Mouse (Mus musculus): ENCODE measurements around the gene Pdzd3.

The Pdzd3 gene

GRCm38 (mm10) chr9:44249181-44250146 lies 1.8 kb downstream of the Pdzd3 start:
- peak; percentile 90 for DNase-seq

GRCm38 (mm10) chr9:44247907-44248306 lies 3.4 kb downstream of the Pdzd3 start:
- no peak for DNase-seq

GRCm38 (mm10) chr9:44243621-44244020 lies 7.7 kb downstream of the Pdzd3 start:
- DNase-seq = no peak

GRCm38 (mm10) chr9:44241418-44241817 lies 9.9 kb downstream of the Pdzd3 start:
- peak; percentile 59 for DNase-seq

GRCm38 (mm10) chr9:44240911-44241310 lies 10.4 kb downstream of the Pdzd3 start:
- peak; percentile 30 for DNase-seq

GRCm38 (mm10) chr9:44240399-44240798 lies 10.9 kb downstream of the Pdzd3 start, which contains the start of gene Ccdc153:
Gene Ccdc153 (plus strand): TSS chr9:44240676.
- no peak for DNase-seq

GRCm38 (mm10) chr9:44239447-44239846 lies 11.8 kb downstream of the Pdzd3 start:
- peak; percentile 85 for DNase-seq

- DNase-seq = peak; percentile 66
Measured at GRCm38 (mm10) chr9:44238501-44239190, 12.6 kb downstream of the Pdzd3 start.

- peak; percentile 51 for DNase-seq
Measured at GRCm38 (mm10) chr9:44237128-44237527, 14.1 kb downstream of the Pdzd3 start.

GRCm38 (mm10) chr9:44236601-44237000 lies 14.7 kb downstream of the Pdzd3 start:
- peak; percentile 50 for DNase-seq

GRCm38 (mm10) chr9:44234479-44235427 lies 16.5 kb downstream of the Pdzd3 start:
- peak; percentile 86 for DNase-seq

GRCm38 (mm10) chr9:44233802-44234478 lies 17.3 kb downstream of the Pdzd3 start, which contains the start of gene Cbl:
Gene Cbl (minus strand): TSS chr9:44234049.
- peak; percentile 98 for DNase-seq

GRCm38 (mm10) chr9:44233021-44233801 lies 18.1 kb downstream of the Pdzd3 start:
- DNase-seq = peak; percentile 79

- no peak for DNase-seq
Measured at GRCm38 (mm10) chr9:44231609-44232008, 19.7 kb downstream of the Pdzd3 start.

GRCm38 (mm10) chr9:44225993-44226392 lies 25.3 kb downstream of the Pdzd3 start:
- DNase-seq = no peak

GRCm38 (mm10) chr9:44213538-44213937 lies 37.7 kb downstream of the Pdzd3 start:
- DNase-seq = no peak

- no peak for DNase-seq
Measured at GRCm38 (mm10) chr9:44212406-44212805, 38.9 kb downstream of the Pdzd3 start.

GRCm38 (mm10) chr9:44209416-44209815 lies 41.9 kb downstream of the Pdzd3 start:
- no peak for DNase-seq

GRCm38 (mm10) chr9:44207840-44208239 lies 43.4 kb downstream of the Pdzd3 start:
- DNase-seq = no peak

GRCm38 (mm10) chr9:44200458-44200857 lies 50.8 kb downstream of the Pdzd3 start:
- DNase-seq = no peak

GRCm38 (mm10) chr9:44199580-44199979 lies 51.7 kb downstream of the Pdzd3 start:
- DNase-seq = no peak
